Mouse (Mus musculus) A20 (cell line): ENCODE data around the gene Hoxa10.
A peak's percentile ranks its signal among the peaks of the same experiment; 100 is the strongest.

Experiments
- DNase-seq: peaks from one replicate; pipeline ENCODE4 v3.0.0-alpha.2; 2011; ENCODE audit warnings: low read depth, low spot score

The Hoxa10 gene

DNA sequence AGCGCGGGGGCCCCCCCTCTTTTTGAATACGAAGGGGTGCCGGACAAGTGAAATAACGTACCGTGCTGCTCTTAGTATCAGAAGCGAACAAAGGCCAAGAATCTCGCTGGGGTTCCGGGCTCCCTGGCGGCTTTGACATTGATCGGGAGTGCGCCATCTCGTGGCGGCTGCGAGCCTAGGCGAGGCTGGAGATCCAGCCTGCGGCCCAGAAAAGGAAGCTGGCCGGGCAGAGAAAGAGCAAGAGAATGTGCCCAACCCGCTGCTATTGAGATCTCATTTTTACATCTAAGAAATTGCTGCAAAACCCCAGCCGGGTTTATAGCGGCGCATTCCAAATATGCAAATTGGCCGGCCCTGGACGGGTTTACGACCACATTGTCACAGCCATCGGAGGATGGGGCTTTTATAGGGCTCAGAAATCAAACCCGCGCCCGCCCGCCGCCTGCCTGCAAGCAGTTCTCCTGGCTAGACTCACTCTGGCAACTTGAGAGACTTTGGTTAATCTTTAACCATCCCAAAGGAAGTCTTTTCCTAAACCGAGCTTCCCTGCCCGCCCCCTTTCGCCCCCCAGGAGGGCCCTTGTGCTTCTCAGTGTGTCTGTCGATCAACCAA lies at the start of gene Hoxa10:
TSS of gene Hoxa10 (minus strand) at position 466 of the 612 bp plus-strand sequence.
- DNase-seq: peak; percentile 95

DNA sequence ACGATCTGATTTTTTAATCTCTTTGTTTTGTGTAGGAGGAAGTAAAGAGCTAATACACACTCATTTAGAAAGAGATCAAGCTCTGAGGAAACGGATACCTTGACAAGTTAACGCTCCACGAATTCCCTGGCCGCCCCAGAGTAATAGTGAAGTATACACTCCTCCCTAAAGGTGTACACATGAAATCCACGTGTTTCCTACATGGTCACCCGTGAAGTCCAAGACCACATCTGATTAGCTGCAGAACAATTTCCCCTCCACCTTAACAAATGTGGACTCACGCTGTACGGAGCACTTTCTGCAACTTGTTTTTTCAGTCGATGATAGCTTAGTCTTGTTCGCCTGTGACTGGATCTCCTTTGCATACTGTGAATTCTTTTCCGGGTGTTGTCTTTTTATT lies 49.5 kb upstream of the Hoxa10 start:
- peak; percentile 88 for DNase-seq

DNA sequence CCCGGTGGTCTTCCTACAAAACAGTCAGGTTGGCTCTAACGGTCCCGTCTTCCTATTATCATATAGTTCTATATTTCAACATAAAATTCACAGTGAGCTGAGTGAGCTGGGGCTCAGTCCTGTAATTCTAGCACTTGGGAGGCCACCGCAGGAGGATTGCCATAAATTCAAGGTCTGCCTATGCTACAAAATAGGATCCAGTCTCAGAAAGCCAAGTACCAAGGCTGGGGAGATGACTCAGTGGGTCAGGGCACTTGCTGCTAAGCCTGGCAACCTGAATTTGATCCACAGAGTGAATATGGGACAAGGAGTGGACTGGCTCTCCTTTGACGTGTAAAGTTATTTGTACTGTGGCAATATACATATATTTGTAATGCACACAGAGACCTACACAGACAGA lies 43.2 kb upstream of the Hoxa10 start:
- no peak for DNase-seq

DNA sequence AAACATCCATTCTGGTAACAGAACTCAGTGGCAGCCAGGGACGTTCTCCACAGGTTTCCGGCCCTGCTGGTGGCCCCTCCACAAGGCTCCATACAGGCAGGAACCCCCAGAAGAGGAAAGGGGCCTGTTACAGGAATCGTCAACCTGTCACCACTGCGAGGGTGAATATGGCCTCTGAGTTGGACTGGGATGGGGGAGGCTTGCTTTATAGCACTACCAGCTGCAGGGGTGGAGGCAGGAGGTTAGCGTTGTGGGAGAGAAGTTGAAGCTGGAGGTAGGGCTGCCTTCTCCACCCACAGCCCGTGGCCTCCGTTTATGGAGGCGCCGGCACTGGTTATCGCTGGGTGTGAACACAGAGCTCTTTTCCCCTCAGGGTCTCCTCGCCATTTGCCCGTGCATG lies 40.4 kb upstream of the Hoxa10 start:
- no peak for DNase-seq

DNA sequence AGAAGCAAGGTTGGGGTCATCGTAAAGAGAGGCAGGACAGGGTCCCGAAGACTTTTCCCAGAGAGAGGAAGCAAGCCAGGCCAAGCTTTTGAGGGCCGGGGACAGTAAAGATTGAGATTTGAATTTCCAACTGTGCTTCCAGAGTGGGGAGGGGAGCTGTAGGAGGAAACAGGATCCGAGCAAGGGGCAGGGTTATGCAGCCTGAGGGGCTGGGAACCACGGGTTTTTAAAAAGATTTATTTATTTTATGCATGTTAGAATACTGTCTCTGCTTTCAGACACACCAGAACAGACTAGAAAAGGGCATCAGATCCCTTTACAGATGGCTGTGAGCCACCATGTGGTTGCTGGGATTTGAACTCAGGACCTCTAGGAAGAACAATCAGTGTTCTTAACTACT lies 36.3 kb upstream of the Hoxa10 start:
- no peak for DNase-seq

DNA sequence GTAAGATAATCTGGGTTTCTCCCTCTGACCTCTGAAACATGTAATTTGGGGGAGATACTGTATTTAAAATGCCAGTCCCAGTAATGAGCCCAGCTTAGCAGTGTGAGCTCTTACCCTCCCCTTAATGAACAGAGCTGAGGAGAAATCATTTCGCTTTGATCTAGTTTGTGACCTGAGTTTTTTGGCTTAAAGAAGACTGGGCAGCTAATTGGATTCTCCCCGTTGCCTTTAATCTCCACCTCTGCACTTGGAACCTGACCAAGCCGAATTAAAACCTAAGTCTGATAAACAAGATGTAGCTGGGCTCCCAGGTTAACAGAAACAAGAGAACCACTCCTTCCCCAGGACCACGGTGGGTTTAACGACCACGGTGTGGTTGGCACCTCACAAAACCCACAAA lies 35.7 kb upstream of the Hoxa10 start:
- no peak for DNase-seq

DNA sequence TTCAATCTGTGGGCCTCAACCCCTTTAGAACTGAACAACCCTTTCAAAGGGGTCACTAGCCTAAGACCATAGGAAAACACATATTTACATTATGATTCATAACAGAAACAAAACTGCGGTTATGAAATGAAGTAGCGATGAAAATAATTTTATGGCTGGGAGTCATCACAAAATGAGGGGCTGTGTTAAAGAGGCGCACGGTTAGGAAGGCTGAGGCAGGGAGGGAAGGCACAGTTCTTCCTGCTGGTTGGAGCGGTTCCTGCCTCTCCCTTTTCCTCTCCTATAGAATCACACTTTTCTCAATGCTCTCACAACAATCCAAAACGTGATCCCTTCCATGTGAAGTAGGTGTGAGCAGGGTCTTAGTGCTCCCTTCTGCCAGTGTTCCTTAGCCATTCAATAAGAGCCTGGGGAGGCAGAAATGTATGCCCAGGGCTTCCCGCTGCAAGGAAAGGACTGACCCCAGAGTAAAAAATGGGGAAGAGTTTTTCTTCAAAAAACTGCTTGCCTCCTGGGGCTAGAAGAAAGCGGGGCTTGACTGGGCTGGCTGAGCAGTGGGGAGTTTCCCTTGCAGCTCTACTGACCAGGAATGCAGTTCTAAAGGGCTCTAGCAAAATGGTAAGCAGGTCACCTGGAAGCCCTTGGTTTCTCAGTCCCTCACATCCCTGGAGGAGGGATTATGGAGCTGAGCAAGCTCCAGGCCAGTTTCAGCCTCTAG lies 35.1 kb upstream of the Hoxa10 start:
- DNase-seq: no peak

DNA sequence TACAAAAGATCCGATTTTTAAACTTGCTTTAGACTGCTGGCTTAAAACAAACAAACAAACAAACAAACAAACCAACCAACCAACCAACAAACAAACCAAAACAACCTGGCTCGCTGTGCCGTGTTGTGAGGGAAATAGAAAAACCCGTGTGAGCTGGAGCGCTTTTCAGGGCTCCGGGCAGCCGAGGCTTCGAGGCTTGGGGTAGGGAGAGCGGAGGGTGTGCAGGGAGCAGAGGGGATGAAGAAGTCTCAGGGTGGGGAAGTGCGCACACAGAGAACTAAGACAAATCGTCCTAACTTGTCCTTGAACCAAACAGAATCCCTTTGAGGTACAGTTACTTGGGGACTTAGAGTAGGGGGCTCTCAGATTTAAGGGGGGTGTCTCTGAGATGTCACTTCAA lies 33.9 kb upstream of the Hoxa10 start:
- no peak for DNase-seq

DNA sequence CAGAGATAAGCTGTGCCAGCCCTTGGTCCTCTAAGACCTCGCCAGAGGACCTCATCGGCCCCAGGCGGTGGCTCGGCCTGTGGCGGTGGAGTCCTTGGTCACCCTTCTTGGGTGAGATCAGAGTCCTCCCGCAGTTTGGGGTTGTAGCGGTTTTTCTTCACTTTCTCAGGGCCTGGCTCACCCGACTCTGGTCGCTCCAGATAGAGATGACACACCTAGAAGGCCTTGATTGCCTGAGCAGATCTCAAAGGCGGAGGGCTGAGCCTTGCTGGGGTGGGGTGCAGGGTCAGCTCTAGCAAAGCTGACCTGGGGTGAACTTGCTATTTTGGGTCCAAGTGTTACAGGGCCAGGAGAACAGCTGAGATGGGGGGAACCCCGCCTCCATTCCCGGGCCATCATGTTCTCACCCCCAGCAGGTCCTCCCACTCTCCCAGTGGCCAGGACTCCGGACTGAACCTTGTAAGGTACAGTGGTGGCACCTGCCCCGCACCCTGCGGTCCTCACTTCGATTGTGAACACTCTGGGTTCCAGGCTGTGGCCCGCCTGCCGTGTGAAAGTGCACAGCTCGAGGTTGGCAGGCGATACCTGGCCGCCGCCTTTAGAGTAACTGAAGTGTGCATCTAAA lies 33.1 kb upstream of the Hoxa10 start:
- no peak for DNase-seq

DNA sequence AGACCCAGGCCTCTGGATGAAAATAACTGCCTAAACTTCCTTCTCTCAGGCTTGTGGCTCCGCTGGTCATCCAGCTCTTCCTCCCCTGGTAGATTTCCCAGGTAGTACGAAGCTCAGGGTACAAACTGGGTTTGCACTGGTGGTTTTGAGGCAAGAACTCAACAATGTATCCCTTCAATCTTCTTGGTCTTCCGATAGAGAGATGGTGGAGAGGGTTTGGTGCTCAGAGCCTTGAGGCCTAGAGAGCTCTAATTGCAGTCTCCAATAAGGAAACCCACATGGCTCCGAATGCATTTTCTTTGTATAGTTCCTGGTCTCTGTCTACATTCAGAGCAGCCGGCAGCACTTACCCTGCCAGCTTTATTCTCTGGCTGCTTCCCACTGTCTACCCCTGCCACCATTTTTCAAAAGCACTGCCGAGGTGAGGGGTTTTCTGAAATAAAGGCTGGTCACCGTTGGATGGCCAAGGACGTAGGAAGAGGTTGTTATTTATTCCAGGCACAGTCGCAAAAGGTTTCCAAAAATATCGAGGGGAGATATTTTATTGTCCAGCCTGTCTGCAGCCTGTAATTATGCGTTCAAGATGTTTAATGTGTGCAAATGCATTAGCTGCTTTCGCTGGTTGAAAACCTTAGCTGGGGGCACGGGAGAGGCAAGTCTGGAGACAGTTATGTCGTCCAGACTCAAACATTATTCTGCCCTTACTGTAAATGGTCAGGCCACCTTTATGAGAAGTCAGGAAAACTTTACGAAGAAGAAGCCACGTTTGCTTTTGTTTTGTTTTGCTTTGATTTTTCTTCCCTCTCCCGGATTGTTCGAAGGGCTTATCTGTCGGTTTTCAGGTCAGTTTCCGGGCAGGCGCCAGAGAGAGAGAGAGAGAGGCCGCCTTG lies 32.4 kb upstream of the Hoxa10 start:
- no peak for DNase-seq

DNA sequence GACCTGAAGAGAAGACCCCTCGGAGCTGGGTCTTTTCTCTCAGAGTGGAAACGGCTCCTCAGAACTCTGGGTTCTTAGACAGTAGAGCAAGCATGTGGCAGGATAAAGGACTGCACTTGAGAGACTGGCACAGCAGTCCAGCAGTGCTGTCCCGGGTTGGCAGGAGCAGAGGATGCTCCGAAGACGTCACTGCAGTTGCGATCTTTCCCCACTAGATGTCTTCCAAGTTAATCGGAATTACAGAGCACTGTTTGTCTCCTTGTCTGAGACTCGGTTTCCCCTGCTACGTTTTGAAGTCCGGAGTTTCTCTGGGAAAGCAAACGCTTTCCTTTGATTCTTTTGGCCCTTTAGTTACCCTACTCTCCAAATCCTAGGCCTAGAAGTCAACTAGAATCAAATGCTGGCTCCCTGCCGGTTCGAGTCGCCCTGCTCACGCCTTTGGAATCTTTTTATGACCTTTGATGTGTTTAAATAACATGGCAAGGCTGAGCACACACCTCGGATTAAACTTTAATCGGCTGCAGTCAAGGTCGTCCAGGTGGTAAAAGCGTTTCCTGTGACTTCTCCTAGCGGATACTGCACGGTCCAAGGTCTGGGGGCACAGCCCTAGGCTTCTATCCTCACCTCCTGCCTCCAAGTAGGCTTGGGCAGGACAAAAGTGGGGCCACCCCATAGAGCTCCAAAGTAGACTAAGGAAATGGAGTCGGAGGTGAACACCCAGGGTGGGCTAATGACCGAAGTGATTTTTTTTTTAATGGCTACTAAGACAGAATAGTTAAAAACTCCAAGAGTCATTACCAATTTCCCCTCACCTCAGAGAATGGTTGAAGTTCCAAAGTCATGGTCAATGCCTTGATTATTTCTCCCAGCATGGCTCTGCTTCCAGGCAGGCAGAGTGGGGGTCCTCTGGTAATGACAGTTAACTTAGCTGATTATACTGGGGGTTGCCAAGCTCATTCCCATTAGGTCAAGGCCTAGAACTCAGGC lies 30.1 kb upstream of the Hoxa10 start:
- DNase-seq: peak; percentile 68

DNA sequence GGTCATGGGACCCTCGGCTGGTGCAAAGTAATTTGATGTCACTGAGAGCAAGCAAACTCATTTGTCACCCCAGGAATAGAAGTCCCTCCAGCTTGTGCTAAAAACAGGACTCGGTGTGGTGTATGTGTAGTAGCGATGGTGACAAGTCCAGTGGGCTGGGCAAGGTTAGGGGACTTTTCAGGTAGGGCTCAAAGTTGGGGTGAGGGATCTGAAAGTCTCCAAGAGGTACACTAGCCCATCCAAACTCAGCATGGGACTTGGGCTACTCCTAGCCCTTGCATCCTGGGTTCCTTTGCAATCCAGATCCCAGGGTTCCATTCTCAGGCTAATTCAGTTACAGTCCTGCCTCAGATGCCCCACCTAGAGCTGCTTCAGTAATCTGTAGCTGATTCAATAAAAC lies 28.1 kb upstream of the Hoxa10 start:
- no peak for DNase-seq

DNA sequence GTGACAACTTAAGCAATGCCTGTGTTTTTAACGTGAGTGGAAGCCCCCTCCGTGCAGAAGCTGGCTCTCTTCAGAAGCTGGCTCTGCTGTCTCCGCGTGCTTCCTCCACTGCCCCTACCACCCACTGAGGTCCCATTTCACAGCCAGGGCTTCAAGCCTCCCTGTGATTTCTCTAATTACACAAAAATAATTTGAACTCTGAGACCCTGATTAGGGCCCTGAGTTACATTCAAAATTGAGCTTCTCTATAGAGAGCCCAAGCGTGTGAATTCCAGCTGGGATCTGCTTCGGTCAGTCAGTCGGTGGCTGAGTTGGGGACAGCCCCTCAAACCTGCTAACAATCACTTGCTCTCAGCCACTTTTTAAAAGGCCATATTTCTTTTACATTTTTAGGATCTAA lies 27.7 kb upstream of the Hoxa10 start:
- no peak for DNase-seq

DNA sequence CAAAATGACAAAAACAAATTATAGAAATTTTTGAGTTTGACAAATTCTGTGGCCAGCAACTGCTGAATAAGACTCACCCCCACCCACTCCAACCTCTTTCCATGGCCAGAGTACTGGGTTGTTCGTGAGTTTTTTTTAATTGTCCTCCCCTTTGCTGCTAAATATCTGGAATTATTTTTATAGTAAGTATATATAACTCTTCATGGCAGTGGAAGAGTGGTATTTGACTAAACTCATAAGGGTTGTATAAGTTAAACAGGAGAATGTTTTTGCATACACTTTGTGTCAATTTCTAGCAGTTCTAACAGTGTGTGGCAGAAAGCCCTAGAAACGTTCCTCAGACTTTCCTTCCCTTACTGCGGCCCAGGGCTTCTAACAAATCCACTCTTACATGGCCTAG lies 27.0 kb upstream of the Hoxa10 start:
- no peak for DNase-seq

DNA sequence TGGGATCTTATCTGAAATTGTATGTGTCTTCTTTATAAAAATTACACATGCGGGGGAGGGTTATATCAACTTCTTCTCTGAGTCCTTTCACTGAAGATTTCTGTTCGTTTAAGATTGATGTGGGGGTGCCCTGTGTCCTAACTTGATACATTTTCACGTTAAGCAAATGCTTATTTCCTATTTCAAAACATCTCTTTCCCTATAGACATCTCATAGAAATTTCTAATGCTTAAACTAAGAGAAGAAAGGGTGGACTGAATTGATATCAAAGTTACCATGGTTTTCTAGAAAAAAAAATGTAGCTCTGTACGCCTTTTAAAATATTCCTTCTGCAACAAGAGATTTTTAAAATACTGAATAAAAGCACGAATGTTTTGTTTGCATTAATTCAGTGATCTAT lies 26.6 kb upstream of the Hoxa10 start:
- DNase-seq: no peak

DNA sequence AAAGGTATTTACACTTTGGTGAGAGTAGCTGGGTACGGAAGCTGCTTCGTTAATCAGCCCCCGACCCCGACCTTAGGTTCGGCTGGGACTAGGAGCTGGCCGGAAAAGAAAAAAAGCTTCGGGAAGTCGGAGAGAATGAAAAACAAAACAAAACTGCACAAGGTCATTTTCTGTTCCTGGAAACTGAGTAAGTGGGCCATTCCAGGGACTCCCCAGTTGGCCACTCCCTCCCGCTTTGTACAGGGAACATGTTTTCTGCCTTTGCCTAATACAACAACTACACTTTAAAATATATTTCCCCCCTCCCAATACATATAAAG lies 26.0 kb upstream of the Hoxa10 start:
- no peak for DNase-seq

DNA sequence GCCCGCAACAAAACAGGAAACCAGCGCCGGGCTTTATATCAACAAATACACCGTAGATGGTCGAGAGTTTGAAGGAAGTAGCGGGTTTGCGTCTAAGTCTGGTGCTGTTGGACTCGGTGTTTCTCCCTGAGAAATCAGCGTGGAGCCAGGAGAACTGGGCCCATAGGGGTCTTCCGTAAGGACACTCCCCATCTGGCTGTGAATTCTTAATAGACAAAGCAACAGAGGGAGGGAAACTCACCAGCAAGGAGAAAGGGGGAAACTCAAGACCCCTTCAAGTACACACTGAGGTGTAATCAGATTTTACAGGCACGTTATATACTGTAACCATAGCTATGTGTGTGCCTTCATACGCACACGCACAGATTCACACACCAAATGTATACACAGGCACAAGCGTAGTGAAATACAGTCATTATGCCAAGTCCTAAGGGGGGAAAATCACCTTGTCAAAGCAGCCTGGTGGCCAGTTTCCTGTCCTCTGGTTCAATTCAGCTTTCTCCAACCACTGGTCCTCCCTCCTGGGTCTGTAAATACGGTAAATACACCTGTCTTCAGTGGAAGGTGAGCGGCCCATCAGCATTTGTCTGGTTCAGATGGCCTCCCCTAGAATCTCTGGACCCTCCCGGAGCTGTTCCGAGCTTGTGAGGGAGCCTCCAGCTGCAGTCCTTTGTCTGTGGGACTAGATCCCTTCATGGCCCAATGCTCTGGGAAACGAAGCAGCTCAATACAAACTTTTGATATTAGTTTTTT lies 25.4 kb upstream of the Hoxa10 start:
- DNase-seq: no peak

DNA sequence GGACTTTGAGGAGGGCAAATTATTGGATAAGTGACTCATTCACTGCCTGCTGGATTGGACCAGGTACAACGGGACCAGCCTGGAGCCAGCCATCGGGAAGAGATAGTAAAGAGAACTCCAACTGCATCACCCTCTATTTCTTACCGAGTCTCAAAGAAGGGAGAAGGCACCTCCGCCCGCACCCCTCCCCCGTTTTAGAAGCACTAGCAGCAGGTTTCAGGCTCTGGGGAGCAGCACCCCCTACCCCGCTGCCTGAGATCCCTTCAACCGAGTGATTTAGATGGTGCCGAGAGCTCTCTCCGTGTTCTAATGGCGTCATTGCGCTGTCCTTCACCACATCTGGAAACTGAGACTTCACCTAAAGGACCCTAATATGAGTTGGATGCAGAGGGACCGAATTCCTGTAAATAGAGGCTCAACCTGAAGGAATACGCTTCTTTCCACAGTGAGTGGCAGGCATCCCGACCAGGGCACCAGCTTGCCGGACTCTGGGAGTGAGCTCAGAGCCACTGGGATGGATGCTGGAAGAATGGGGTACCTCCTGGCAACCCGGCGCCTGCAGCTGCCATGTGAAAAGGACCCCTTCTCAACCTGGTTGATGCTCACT lies 24.8 kb upstream of the Hoxa10 start:
- no peak for DNase-seq

DNA sequence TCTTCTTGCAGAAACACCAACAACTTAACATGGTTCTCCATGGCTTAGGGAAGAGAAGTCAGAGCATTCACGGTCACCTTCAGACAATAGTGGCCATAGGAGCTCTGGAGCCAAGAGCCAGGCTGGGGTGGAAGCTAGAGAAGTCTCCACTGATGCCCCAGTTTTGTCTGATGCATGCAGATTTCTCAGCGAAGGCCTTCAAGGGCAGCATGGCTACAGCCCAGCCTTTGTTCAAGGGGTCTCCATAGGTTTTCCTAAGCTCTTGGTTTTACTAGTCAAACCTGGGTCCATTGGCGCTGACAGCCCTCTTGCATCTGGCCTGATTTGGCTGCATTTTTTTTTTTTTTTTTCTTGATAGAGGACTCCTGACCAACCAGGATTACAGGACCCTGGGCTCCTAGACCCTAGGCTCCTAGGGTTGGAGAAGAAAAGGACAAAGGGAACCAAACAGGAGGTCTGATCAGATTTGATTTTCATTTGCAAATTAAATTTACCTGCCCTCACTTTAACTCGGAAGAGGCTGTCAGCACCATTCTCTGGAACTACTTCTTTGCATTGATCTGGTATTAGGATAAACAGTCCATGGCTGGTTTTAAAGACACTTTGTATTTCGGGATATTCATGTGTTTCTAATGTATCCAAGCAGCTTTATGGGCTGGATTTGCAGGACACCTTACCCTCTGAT lies 23.6 kb upstream of the Hoxa10 start:
- no peak for DNase-seq

DNA sequence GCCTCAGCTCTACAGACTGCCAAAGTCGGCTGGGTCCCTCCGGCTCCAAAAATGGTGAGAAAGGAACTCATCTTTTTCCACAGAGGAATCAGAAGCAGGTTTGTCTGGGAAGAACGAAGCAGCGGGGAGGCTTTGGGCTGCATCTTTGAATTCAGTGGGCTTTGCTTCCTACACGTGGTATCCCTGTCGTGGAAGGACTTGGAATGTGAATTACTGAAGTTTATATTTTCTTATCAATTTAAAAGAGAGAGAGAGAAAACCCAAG lies 22.6 kb upstream of the Hoxa10 start:
- no peak for DNase-seq
